Mouse (Mus musculus) G1E (cell line): ENCODE measurements around the gene Adamtsl4.
"Not testable (repeated sequence)": the region's sequence is repeated elsewhere in the genome, so short reads cannot be mapped to it uniquely, and the experiment has no call there.

Source experiments
- CTCF ChIP-seq: IDR thresholded peaks from 2 replicates; pipeline ENCODE4 v1.5.1; 2012; ENCODE audit warnings: low read depth, low read length, inconsistent platforms, mixed read lengths
- GATA1 ChIP-seq: IDR thresholded peaks from 2 replicates; pipeline ENCODE4 v1.6.1; 2012; ENCODE audit warnings: borderline replicate concordance, low read length, inconsistent platforms, mixed read lengths
- TAL1 ChIP-seq: conservative IDR thresholded peaks from 2 replicates; pipeline ENCODE4 v1.6.1; 2012; ENCODE audit warnings: low read depth, low read length, inconsistent platforms, mixed read lengths

GRCm38 (mm10) chr3:95670419-95670818 lies 17.3 kb downstream of the Adamtsl4 start:
- not testable (repeated sequence) for TF ChIP-seq CTCF, GATA1, TAL1
